Mouse (Mus musculus): Measurements from ENCODE around the gene Nfkbil1. TPM values are rescaled to one million over a fixed set of nuclear protein-coding genes. Genes with fewer than 3 reads are reported as not detected.

The Nfkbil1 gene
- polyA plus RNA-seq, 1 experiment from 2014 or later = 9.8 TPM

DNA sequence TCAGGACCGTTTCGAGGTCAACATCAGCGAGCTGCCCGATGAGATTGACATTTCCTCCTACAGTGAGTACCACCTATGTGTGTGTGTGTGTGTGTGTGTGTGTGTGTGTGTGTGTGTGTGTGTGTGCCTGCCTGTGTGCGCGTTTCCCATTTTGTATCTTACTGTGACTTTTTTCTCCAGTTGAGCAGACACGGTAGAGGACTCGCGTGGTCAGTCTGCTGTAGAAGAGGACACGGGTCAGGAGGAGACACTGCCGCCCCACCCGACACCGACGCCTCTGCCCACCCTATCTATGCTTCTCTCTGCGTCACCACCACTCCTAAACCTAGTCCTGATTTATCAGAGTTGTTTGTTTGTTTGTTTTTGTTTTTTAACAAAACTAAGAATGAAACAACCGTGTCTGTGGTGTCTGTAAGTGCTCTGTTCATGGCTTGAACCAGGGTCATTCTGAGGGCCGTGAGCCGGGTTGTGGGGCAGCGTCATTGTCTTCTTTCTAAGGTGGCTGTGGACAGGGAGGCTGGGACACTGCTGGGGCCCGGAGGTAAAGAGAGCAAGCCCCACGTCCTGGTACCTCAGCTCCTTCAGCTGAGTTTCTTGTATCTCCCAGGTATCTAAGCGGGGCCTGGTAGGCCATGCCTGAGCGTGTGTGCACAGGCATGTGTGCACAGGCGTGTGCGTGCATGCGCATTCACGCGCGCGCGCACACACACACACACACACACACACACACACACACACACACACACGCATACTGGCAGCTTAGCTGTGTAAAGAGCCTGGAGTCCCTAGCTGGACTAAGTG lies 17.9 kb upstream of the Nfkbil1 start:
- WGBS = 89% methylated on average over 32 of the region's 32 CpGs
- Histone ChIP-seq H3K4me2 (no peak overlapping the region), H3K9me3 (replicated peaks) (no peaks in the 10 kb centered on the region), H3K27ac (ENCODE audit: poor library complexity, severe bottlenecking) (no peak overlapping the region), H3K9ac (no peak overlapping the region), H3K4me1 (replicated peaks) (0 out of 2 replicates have a peak, but pooled peaks cover 3% of the 10 kb centered on the region), H3K36me3 (peaks cover 58% of the 10 kb centered on the region), H3K27me3 (replicated peaks) (0 out of 2 replicates have a peak, but pooled peaks cover 3% of the 10 kb centered on the region), H3K4me3 (no peak overlapping the region)
- no peak for ATAC-seq (ENCODE audit: insufficient number of reproducible peaks, low FRiP score)

DNA sequence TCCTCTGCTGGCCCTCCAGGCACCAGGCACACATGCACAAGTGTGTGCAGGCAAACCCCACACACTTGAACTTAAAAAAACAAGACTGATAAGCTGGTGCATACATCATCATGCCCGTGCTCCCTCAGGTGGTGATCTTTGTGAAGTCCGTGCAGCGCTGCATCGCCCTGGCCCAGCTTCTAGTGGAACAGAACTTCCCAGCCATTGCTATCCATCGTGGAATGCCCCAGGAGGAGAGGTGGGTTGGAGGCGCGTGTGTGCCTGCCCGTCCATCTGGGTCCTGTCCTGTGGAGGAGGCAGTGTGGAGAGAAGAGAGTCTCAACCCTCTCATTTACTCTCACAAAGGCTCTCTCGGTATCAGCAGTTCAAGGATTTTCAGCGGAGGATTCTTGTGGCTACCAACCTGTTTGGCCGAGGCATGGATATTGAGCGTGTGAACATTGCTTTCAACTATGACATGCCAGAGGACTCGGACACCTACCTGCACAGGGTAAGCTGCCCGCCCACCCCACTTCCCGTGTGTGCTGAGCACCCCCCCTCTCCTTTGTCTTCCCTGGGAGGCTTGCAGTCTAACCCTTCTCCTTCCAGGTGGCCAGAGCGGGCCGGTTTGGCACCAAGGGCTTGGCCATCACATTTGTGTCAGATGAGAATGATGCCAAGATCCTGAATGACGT lies 17.2 kb upstream of the Nfkbil1 start:
- Histone ChIP-seq H3K4me1 (replicated peaks) (0 out of 2 replicates have a peak, but pooled peaks cover under 1% of the 10 kb centered on the region), H3K27me3 (replicated peaks) (0 out of 2 replicates have a peak, but pooled peaks cover 3% of the 10 kb centered on the region), H3K4me2 (no peak overlapping the region), H3K9me3 (replicated peaks) (no peaks in the 10 kb centered on the region), H3K4me3 (no peak overlapping the region), H3K9ac (no peak overlapping the region), H3K36me3 (peaks cover 64% of the 10 kb centered on the region), H3K27ac (ENCODE audit: poor library complexity, severe bottlenecking) (no peak overlapping the region)
- no peak for ATAC-seq (ENCODE audit: insufficient number of reproducible peaks, low FRiP score)
- 82% methylated on average over 18 of the region's 18 CpGs for WGBS

DNA sequence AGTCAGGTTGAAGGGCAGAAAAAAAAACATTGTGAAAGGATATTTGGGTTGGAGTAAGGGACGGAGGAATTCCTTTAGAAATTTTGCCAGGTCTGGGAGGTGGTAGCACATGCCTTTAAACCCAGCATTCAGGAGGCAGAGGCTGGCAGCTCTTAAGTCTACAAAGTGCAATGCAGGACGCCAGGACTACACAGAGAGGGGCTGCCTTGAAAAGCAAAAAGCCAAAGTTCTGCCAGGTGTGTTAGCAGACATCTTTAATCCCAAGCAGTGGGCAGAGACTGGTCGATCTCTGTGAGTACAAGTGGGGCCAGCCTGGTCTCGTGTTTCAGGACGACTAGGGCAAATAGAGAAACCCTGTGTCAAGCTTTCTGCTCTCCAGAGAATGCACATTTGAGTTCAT lies 16.4 kb upstream of the Nfkbil1 start:
- Histone ChIP-seq H3K9ac (no peak overlapping the region), H3K27ac (ENCODE audit: poor library complexity, severe bottlenecking) (no peak overlapping the region), H3K9me3 (replicated peaks) (no peaks in the 10 kb centered on the region), H3K4me2 (no peak overlapping the region), H3K4me1 (replicated peaks) (no peaks in the 10 kb centered on the region), H3K36me3 (peaks cover 72% of the 10 kb centered on the region), H3K4me3 (no peak overlapping the region), H3K27me3 (replicated peaks) (no peaks in the 10 kb centered on the region)
- 79% methylated on average over 5 of the region's 5 CpGs for WGBS
- no peak for ATAC-seq (ENCODE audit: insufficient number of reproducible peaks, low FRiP score)

DNA sequence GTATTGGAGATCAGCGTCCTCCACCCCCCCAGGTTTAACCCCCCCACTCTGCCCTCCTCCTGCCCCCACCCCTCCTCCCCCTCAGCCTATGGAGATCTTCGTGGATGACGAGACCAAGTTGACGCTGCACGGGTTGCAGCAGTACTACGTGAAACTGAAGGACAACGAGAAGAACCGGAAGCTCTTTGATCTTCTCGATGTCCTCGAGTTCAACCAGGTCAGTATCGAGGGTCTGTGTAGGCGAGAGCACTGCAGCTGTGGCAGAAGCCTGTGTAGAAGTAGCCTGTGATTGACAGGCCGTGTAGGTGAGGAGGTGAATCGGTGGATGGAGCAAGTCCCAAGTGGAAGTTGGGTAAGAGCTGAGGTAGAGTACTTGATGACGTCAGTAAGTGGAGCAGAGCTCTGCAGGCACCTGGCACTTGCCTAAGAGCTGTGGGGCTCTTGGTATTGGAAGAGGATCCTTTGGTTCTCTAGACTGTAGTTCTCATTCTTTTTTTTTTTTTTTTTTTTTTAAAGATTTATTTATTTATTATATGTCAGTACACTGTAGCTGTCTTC lies 15.6 kb upstream of the Nfkbil1 start:
- Histone ChIP-seq H3K9me3 (replicated peaks) (no peaks in the 10 kb centered on the region), H3K4me3 (no peak overlapping the region), H3K4me2 (no peak overlapping the region), H3K4me1 (replicated peaks) (peaks cover 3% of the 10 kb centered on the region), H3K9ac (no peak overlapping the region), H3K27me3 (replicated peaks) (no peaks in the 10 kb centered on the region), H3K36me3 (peaks cover 79% of the 10 kb centered on the region), H3K27ac (ENCODE audit: poor library complexity, severe bottlenecking) (no peak overlapping the region)
- no peak for ATAC-seq (ENCODE audit: insufficient number of reproducible peaks, low FRiP score)
- WGBS = 80% methylated on average over 15 of the region's 15 CpGs

DNA sequence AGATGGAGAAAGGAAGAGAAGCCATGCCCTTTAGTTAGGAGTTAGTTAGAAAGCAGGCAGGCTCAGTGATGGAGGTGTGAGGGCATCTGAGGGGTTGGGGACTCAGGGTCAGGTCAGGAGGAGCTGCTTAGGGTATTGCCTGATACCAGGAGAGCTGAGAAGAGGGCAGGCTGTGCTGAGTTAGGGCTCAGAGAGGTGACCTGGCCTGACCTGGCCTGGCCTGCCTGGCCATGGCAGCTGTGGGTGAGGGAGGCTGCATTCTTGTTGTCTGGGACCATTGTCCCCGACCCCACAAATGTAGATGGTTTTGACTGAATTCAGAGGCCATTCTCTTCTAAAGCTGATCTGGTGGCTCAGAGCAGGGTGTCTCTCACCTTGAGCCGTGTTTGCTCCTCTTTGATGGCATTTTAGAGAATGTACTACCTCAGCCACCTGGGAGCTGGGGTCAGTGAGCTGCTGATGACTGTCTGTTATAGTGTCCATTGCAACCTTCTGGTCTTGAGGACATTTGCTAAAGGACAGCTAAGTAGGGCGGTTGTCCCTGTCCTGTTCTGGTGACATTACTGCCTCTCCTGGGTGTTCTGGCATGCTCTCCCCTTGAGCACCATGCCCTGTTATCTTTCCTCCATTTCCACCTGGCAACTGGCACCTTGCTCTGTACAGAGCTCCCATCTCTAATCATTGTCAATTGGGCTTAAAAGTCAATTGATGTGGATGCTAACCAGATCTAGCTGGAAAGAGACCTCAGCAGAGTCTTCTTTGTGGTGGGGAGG lies 14.9 kb upstream of the Nfkbil1 start:
- Histone ChIP-seq H3K4me3 (no peak overlapping the region), H3K4me1 (replicated peaks) (peaks cover 10% of the 10 kb centered on the region), H3K27ac (ENCODE audit: poor library complexity, severe bottlenecking) (no peak overlapping the region), H3K4me2 (no peak overlapping the region), H3K9ac (no peak overlapping the region), H3K27me3 (replicated peaks) (no peaks in the 10 kb centered on the region), H3K9me3 (replicated peaks) (no peaks in the 10 kb centered on the region), H3K36me3 (peaks cover 86% of the 10 kb centered on the region)
- WGBS = 87% methylated on average over 3 of the region's 3 CpGs
- no peak for ATAC-seq (ENCODE audit: insufficient number of reproducible peaks, low FRiP score)

DNA sequence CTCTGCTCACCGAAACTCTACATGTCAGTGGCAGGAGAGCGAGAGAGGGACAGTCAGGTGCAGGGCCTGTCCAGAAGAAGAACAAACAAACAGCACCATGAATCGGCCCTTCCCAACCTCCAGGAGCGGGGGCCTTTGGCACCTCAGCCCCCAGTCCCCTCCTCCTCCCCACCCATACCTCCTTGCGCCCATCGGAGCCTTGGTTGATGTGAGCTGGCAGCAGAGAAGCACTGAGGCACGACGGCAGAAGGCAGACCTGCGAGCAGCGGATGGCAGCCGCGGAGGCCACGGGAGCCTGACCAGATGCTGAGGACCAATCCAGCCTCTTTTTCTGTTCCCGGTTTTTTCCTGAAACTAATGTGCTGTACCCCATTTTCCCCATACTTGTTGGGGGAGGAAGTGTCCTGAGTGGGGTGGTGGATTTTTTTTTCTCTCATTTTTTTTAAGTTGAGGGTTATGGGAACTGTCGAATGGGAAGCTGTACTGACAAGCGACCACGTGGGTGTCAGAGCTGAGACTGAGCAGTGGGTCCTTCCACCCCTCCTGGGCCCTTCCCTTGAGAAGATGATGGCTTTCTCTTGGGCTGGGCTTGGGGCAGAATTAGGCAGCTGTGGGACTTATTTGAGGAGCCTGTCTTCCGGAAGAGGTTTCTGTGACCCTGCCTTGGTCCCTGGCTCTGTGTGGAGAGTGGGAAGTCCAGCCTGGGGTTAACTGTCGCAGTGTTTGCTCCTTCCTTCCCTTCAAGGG lies 14.0 kb upstream of the Nfkbil1 start:
- H3K27ac ChIP-seq (ENCODE audit: poor library complexity, severe bottlenecking) = no peak overlapping the region
- H3K4me1 ChIP-seq (replicated peaks) = peaks cover 19% of the 10 kb centered on the region
- peaks cover 96% of the 10 kb centered on the region for H3K36me3 ChIP-seq
- 94% methylated on average over 19 of the region's 19 CpGs for WGBS
- H3K4me2 ChIP-seq = no peak overlapping the region
- H3K27me3 ChIP-seq (replicated peaks) = no peaks in the 10 kb centered on the region
- no peak for ATAC-seq (ENCODE audit: insufficient number of reproducible peaks, low FRiP score)
- no peak overlapping the region for H3K9ac ChIP-seq
- H3K4me3 ChIP-seq = no peak overlapping the region
- H3K9me3 ChIP-seq (replicated peaks) = no peaks in the 10 kb centered on the region

DNA sequence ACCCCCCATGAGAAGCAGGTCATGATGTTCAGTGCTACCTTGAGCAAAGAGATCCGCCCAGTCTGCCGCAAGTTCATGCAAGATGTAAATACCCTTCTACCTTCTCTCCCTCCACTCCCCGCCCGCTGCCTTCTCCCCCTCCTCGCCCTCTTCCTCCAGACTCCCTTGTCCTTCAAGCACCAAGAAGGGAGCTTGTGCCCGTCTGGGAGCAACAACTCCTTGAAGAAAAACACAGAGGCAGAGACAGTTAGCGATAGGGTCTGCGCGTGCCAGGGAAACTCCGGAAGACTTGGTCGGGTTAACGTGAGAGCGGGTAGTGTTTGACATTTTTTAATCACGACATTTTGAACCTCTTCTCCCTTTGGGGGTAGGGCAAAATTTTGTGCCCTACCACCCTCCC lies 13.4 kb upstream of the Nfkbil1 start:
- Histone ChIP-seq H3K27ac (ENCODE audit: poor library complexity, severe bottlenecking) (no peak overlapping the region), H3K36me3 (peaks cover 98% of the 10 kb centered on the region), H3K4me2 (no peak overlapping the region), H3K9me3 (replicated peaks) (no peaks in the 10 kb centered on the region), H3K9ac (no peak overlapping the region), H3K4me3 (no peak overlapping the region), H3K4me1 (replicated peaks) (peaks cover 25% of the 10 kb centered on the region), H3K27me3 (replicated peaks) (no peaks in the 10 kb centered on the region)
- no peak for ATAC-seq (ENCODE audit: insufficient number of reproducible peaks, low FRiP score)
- WGBS = 93% methylated on average over 14 of the region's 14 CpGs

DNA sequence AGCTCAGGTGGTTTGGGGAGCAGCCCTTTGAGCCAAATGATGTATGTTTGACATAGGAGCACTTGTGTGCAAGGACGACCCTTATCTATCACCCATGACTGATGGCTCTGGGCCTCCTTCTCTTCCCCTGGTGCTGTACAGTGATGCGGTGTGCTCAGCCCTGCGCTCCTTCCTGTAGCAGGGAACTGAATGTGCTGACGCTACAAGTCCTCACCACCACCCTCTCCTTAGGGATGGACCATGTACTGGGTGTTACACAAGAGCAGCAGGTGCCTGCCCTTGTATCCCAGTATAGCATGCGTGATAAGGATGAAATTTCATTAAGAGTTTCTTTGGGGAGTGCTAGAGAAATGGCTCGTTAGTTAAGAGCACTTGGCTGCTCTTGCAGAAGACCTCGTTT lies 11.6 kb upstream of the Nfkbil1 start:
- H3K4me1 ChIP-seq (replicated peaks) = peaks cover 35% of the 10 kb centered on the region
- ATAC-seq (ENCODE audit: insufficient number of reproducible peaks, low FRiP score) = no peak
- H3K4me2 ChIP-seq = no peak overlapping the region
- H3K9ac ChIP-seq = no peak overlapping the region
- H3K27ac ChIP-seq (ENCODE audit: poor library complexity, severe bottlenecking) = no peak overlapping the region
- no peak overlapping the region for H3K4me3 ChIP-seq
- no peaks in the 10 kb centered on the region for H3K27me3 ChIP-seq (replicated peaks)
- WGBS = 83% methylated on average over 7 of the region's 7 CpGs
- peaks cover 90% of the 10 kb centered on the region for H3K36me3 ChIP-seq
- no peaks in the 10 kb centered on the region for H3K9me3 ChIP-seq (replicated peaks)

DNA sequence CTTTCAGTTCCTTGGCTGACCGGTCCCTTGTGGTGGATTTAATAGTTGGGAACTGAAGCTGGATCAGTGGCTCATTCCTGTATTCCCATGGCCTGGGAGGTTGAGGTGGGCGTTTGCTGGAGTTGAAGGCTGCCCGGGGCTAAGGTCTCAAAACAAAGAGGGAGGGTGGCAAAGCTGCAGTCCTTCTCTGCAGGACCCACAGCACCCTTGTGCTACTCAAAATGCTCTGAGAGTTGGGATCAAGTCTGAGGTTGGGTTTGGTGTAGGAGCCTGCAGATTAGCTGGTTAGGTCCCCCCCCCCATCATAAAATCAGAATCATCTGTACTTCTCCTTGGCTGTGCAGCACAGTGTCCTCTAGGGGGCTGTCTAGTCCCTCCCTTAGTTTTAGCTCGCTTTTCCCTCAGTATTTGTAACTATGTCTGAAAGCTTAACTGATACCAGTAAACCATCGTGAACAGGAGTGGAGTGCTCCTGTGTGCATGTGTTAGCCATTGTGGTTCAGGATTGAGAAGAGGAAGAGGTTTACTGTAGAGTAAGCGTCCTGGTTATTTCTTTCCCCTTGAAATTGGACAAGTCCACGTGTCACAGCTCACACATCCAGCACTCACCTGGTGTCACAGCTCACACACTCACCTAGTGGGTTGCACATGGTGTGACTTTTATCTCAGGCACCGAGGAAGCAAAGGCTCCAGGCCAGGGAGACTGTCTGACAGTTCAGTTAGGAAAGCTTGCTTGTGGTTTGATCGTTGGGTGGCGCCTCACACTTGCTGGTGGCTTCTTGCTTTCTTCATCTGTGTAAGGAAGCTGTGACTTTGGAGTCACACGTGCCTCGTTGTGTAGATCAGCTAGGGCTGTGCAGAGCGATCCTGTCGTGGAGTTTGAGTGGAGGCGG lies 10.4 kb upstream of the Nfkbil1 start:
- H3K9ac ChIP-seq = peak overlapping the region; percentile 7; the same call in 1 of the 2 replicates
- peaks cover 35% of the 10 kb centered on the region for H3K4me1 ChIP-seq (replicated peaks)
- no peak overlapping the region for H3K4me2 ChIP-seq
- no peak for ATAC-seq (ENCODE audit: insufficient number of reproducible peaks, low FRiP score)
- no peak overlapping the region for H3K27ac ChIP-seq (ENCODE audit: poor library complexity, severe bottlenecking)
- H3K9me3 ChIP-seq (replicated peaks) = no peaks in the 10 kb centered on the region
- H3K4me3 ChIP-seq = no peak overlapping the region
- 87% methylated on average over 15 of the region's 15 CpGs for WGBS
- H3K36me3 ChIP-seq = peaks cover 79% of the 10 kb centered on the region
- no peaks in the 10 kb centered on the region for H3K27me3 ChIP-seq (replicated peaks)

DNA sequence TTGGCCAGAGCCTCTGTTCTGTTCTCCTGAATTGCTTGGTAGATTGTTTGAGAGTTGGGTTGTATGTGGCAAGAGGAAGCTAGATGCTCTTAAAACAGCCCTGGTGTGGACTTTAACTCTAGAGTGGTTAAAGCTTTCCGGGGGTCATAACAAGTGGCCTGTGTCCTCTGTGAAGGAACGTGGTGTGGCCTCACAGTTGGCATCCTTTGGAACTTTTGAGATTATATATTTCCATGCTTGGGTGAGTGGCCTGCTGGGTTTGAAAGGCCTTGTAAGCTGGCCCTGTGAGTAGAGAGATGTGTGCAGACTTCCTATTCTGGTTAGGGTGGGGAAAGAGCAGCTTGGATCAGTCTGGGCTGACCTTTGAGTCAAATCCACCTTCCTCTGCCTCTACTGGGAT lies 9.4 kb upstream of the Nfkbil1 start:
- no peaks in the 10 kb centered on the region for H3K27me3 ChIP-seq (replicated peaks)
- WGBS = 79% methylated on average over 2 of the region's 2 CpGs
- H3K9ac ChIP-seq = peak overlapping the region; percentile 99
- no peak for ATAC-seq (ENCODE audit: insufficient number of reproducible peaks, low FRiP score)
- peaks cover 70% of the 10 kb centered on the region for H3K36me3 ChIP-seq
- H3K4me3 ChIP-seq = peak overlapping the region; percentile 89
- H3K27ac ChIP-seq (ENCODE audit: poor library complexity, severe bottlenecking) = no peak overlapping the region
- H3K4me1 ChIP-seq (replicated peaks) = peaks cover 45% of the 10 kb centered on the region
- H3K9me3 ChIP-seq (replicated peaks) = no peaks in the 10 kb centered on the region
- peak overlapping the region; percentile 95; the same call in 1 of the 2 replicates for H3K4me2 ChIP-seq

Measured in heart, embryonic 12.5 days (tissue).